Mouse (Mus musculus) urinary bladder, adult 18-20 months (tissue): ENCODE measurements around the gene Rab40c.

Experiments used
- DNase-seq, 2 experiments: peaks; one replicate each; pipeline ENCODE4 v3.0.0; 2022; ENCODE audit warnings: low spot score in 2 of 2, mixed read lengths in 2 of 2

Gene Rab40c

GRCm38 (mm10) chr17:25946349-25946748 is 26.8 kb upstream of the Rab40c start:
- no peak for DNase-seq

GRCm38 (mm10) chr17:25945517-25946155 is 26.1 kb upstream of the Rab40c start:
- no peak for DNase-seq

- no peak for DNase-seq
Observed at GRCm38 (mm10) chr17:25944366-25945163, 25.0 kb upstream of the Rab40c start, which contains the start of the genes Pigq and Nhlrc4. TSS of gene Pigq (minus strand) at chr17:25944936. TSS of gene Nhlrc4 (minus strand) at chr17:25944961.

GRCm38 (mm10) chr17:25943769-25944168 is 24.2 kb upstream of the Rab40c start:
- DNase-seq = no peak

GRCm38 (mm10) chr17:25943221-25943620 is 23.7 kb upstream of the Rab40c start:
- DNase-seq = no peak

- no peak for DNase-seq
Observed at GRCm38 (mm10) chr17:25942597-25943151, 23.1 kb upstream of the Rab40c start.

GRCm38 (mm10) chr17:25941511-25942241 is 22.1 kb upstream of the Rab40c start:
- peak; percentile 55 to 78 for DNase-seq

GRCm38 (mm10) chr17:25934526-25934925 is 15.0 kb upstream of the Rab40c start:
- no peak for DNase-seq

GRCm38 (mm10) chr17:25925348-25925747 is 5.8 kb upstream of the Rab40c start:
- DNase-seq = no peak

- no peak for DNase-seq
Observed at GRCm38 (mm10) chr17:25922120-25922519, 2.6 kb upstream of the Rab40c start.

- DNase-seq = peak; percentile 99 to 100
Observed at GRCm38 (mm10) chr17:25919786-25920642, 487 bp upstream of the Rab40c start.

- DNase-seq = no peak
Observed at GRCm38 (mm10) chr17:25918037-25918750, 1.3 kb downstream of the Rab40c start.

- DNase-seq = peak in 1 of 2 experiments; percentile 21
Observed at GRCm38 (mm10) chr17:25916931-25917647, 2.4 kb downstream of the Rab40c start.

- DNase-seq = no peak
Observed at GRCm38 (mm10) chr17:25914295-25914694, 5.2 kb downstream of the Rab40c start.

GRCm38 (mm10) chr17:25913877-25914275 is 5.7 kb downstream of the Rab40c start:
- DNase-seq = no peak

GRCm38 (mm10) chr17:25913186-25913876 is 6.2 kb downstream of the Rab40c start:
- DNase-seq = no peak

GRCm38 (mm10) chr17:25911816-25912215 is 7.7 kb downstream of the Rab40c start:
- DNase-seq = peak in 1 of 2 experiments; percentile 27

- DNase-seq = no peak
Observed at GRCm38 (mm10) chr17:25907640-25908039, 11.9 kb downstream of the Rab40c start.

- DNase-seq = no peak
Observed at GRCm38 (mm10) chr17:25903061-25903460, 16.5 kb downstream of the Rab40c start.
